Mouse (Mus musculus) right cerebral cortex, postnatal 10 days (tissue): ENCODE measurements around the gene Dennd1a.
A peak's percentile ranks its signal among the peaks of the same experiment; 100 is the strongest.

Experiments used
- DNase-seq, 2 experiments: peaks; one replicate each; pipeline ENCODE4 v3.0.0; 2021; ENCODE audit warnings: low spot score in 2 of 2

Gene Dennd1a

GRCm38 (mm10) chr2:38111655-38112351 is 175.4 kb downstream of the Dennd1a start:
- DNase-seq, result peak; percentile 72 to 75

GRCm38 (mm10) chr2:38108586-38108985 is 178.6 kb downstream of the Dennd1a start:
- no peak for DNase-seq

GRCm38 (mm10) chr2:38102674-38103073 is 184.5 kb downstream of the Dennd1a start:
- DNase-seq, result no peak

GRCm38 (mm10) chr2:38100289-38100688 is 186.9 kb downstream of the Dennd1a start:
- peak in 1 of 2 experiments; percentile 44 for DNase-seq

- DNase-seq, result peak in 1 of 2 experiments; percentile 35
Measured at GRCm38 (mm10) chr2:38099120-38099773, 187.9 kb downstream of the Dennd1a start.

- DNase-seq, result no peak
Measured at GRCm38 (mm10) chr2:38097469-38097868, 189.7 kb downstream of the Dennd1a start.

GRCm38 (mm10) chr2:38096328-38096727 is 190.9 kb downstream of the Dennd1a start:
- no peak for DNase-seq

GRCm38 (mm10) chr2:38094380-38095163 is 192.6 kb downstream of the Dennd1a start:
- no peak for DNase-seq

- no peak for DNase-seq
Measured at GRCm38 (mm10) chr2:38093968-38094367, 193.2 kb downstream of the Dennd1a start.

GRCm38 (mm10) chr2:38093242-38093641 is 193.9 kb downstream of the Dennd1a start:
- DNase-seq, result no peak

- no peak for DNase-seq
Measured at GRCm38 (mm10) chr2:38088346-38088745, 198.8 kb downstream of the Dennd1a start.

- DNase-seq, result no peak
Measured at GRCm38 (mm10) chr2:38085058-38085457, 202.1 kb downstream of the Dennd1a start.

GRCm38 (mm10) chr2:38083251-38083650 is 203.9 kb downstream of the Dennd1a start:
- no peak for DNase-seq

- DNase-seq, result no peak
Measured at GRCm38 (mm10) chr2:38074495-38074894, 212.7 kb downstream of the Dennd1a start.

GRCm38 (mm10) chr2:38072061-38072460 is 215.1 kb downstream of the Dennd1a start:
- DNase-seq, result no peak

- no peak for DNase-seq
Measured at GRCm38 (mm10) chr2:38068171-38068572, 219.0 kb downstream of the Dennd1a start.

GRCm38 (mm10) chr2:38065914-38066313 is 221.3 kb downstream of the Dennd1a start:
- DNase-seq, result no peak

GRCm38 (mm10) chr2:38064266-38064665 is 222.9 kb downstream of the Dennd1a start:
- DNase-seq, result no peak

GRCm38 (mm10) chr2:38062156-38062555 is 225.0 kb downstream of the Dennd1a start:
- DNase-seq, result no peak

- DNase-seq, result no peak
Measured at GRCm38 (mm10) chr2:38061474-38061873, 225.7 kb downstream of the Dennd1a start.

GRCm38 (mm10) chr2:38052440-38052839 is 234.8 kb downstream of the Dennd1a start:
- DNase-seq, result no peak

- DNase-seq, result no peak
Measured at GRCm38 (mm10) chr2:38051485-38052085, 235.6 kb downstream of the Dennd1a start.
